Mouse (Mus musculus) cerebellum, adult 18-20 months (tissue): ENCODE data around the gene Sox21.

Experiments used
- DNase-seq, 2 experiments: peaks; one replicate each; pipeline ENCODE4 v3.0.0; 2021

The Sox21 gene

GRCm38 (mm10) chr14:118236886-118237289, at the start of gene Sox21:
Sox21 (minus strand) TSS chr14:118237030.
- DNase-seq: peak in 1 of 2 experiments; percentile 19

GRCm38 (mm10) chr14:118286096-118286495, 49.3 kb upstream of the Sox21 start:
- DNase-seq: no peak

- DNase-seq: no peak
Observed at GRCm38 (mm10) chr14:118282917-118283316, 46.1 kb upstream of the Sox21 start.

- no peak for DNase-seq
Observed at GRCm38 (mm10) chr14:118282272-118282671, 45.4 kb upstream of the Sox21 start.

- no peak for DNase-seq
Observed at GRCm38 (mm10) chr14:118277704-118278498, 41.1 kb upstream of the Sox21 start.

GRCm38 (mm10) chr14:118272594-118273555, 36.0 kb upstream of the Sox21 start:
- DNase-seq: no peak

GRCm38 (mm10) chr14:118268849-118269248, 32.0 kb upstream of the Sox21 start:
- no peak for DNase-seq

GRCm38 (mm10) chr14:118266660-118267059, 29.8 kb upstream of the Sox21 start, which contains the start of gene Gm9376:
Gm9376 (plus strand) TSS chr14:118266960.
- no peak for DNase-seq

- no peak for DNase-seq
Observed at GRCm38 (mm10) chr14:118253381-118253780, 16.6 kb upstream of the Sox21 start.

- no peak for DNase-seq
Observed at GRCm38 (mm10) chr14:118241416-118241815, 4.6 kb upstream of the Sox21 start.

GRCm38 (mm10) chr14:118239351-118239750, 2.5 kb upstream of the Sox21 start:
- no peak for DNase-seq

GRCm38 (mm10) chr14:118237786-118238185, 956 bp upstream of the Sox21 start:
- DNase-seq: no peak

- peak in 1 of 2 experiments; percentile 12 for DNase-seq
Observed at GRCm38 (mm10) chr14:118235973-118236885, 601 bp downstream of the Sox21 start.

GRCm38 (mm10) chr14:118235361-118235972, 1.4 kb downstream of the Sox21 start:
- no peak for DNase-seq

GRCm38 (mm10) chr14:118234541-118235210, 2.2 kb downstream of the Sox21 start:
- DNase-seq: peak in 1 of 2 experiments; percentile 11

GRCm38 (mm10) chr14:118233786-118234540, 2.9 kb downstream of the Sox21 start:
- DNase-seq: no peak

- DNase-seq: no peak
Observed at GRCm38 (mm10) chr14:118232381-118232970, 4.4 kb downstream of the Sox21 start.

- no peak for DNase-seq
Observed at GRCm38 (mm10) chr14:118226471-118227155, 10.2 kb downstream of the Sox21 start.

- no peak for DNase-seq
Observed at GRCm38 (mm10) chr14:118225911-118226310, 10.9 kb downstream of the Sox21 start.
